Mouse (Mus musculus): Measurements from ENCODE around the gene Efna3. TPM values are rescaled to one million over a fixed set of nuclear protein-coding genes. Genes with fewer than 3 reads are reported as not detected.

The Efna3 gene
- polyA plus RNA-seq, 1 experiment: 3.7 TPM

- no peaks in the 10 kb centered on the region for H3K27me3 ChIP-seq (ENCODE audit: control insufficient read depth, insufficient read depth, low read length)
- TF ChIP-seq CTCF (IDR thresholded peaks at IDR 0.05; ENCODE audit: borderline replicate concordance, control insufficient read depth, extremely low read depth, insufficient read depth, low read length, poor library complexity): no peak
- no peak for TF ChIP-seq POLR2A (IDR thresholded peaks at IDR 0.05; ENCODE audit: control insufficient read depth, extremely low read depth, insufficient read depth, low read length, poor library complexity)
- H3K4me3 ChIP-seq (ENCODE audit: control insufficient read depth, insufficient read depth, low read length): no peak overlapping the region
- H3K4me1 ChIP-seq (replicated peaks; ENCODE audit: control insufficient read depth, insufficient read depth, low read length): peaks cover 24% of the 10 kb centered on the region
- no peak overlapping the region for H3K27ac ChIP-seq (ENCODE audit: control insufficient read depth, insufficient read depth, low read length)
- H3K36me3 ChIP-seq (ENCODE audit: control insufficient read depth, insufficient read depth, low read length): no peaks in the 10 kb centered on the region
- WGBS: 95% methylated on average over 11 of the region's 11 CpGs
- no peak for DNase-seq
These were observed 29.4 kb downstream of the Efna3 start for GRCm38 (mm10) chr3:89293247-89293918.

GRCm38 (mm10) chr3:89292303-89292702, 30.5 kb downstream of the Efna3 start:
- Histone ChIP-seq H3K4me1 (replicated peaks; ENCODE audit: control insufficient read depth, insufficient read depth, low read length) (peaks cover 18% of the 10 kb centered on the region), H3K4me3 (ENCODE audit: control insufficient read depth, insufficient read depth, low read length) (no peak overlapping the region), H3K27me3 (ENCODE audit: control insufficient read depth, insufficient read depth, low read length) (no peaks in the 10 kb centered on the region), H3K27ac (ENCODE audit: control insufficient read depth, insufficient read depth, low read length) (no peak overlapping the region), H3K36me3 (ENCODE audit: control insufficient read depth, insufficient read depth, low read length) (no peaks in the 10 kb centered on the region)
- TF ChIP-seq CTCF (IDR thresholded peaks at IDR 0.05; ENCODE audit: borderline replicate concordance, control insufficient read depth, extremely low read depth, insufficient read depth, low read length, poor library complexity) (no peak), POLR2A (IDR thresholded peaks at IDR 0.05; ENCODE audit: control insufficient read depth, extremely low read depth, insufficient read depth, low read length, poor library complexity) (no peak)
- WGBS: 6% methylated on average over 5 of the region's 5 CpGs
- peak; percentile 38 for DNase-seq

GRCm38 (mm10) chr3:89291874-89292273, 30.9 kb downstream of the Efna3 start:
- TF ChIP-seq CTCF (IDR thresholded peaks at IDR 0.05; ENCODE audit: borderline replicate concordance, control insufficient read depth, extremely low read depth, insufficient read depth, low read length, poor library complexity): no peak
- TF ChIP-seq POLR2A (IDR thresholded peaks at IDR 0.05; ENCODE audit: control insufficient read depth, extremely low read depth, insufficient read depth, low read length, poor library complexity): no peak
- Histone ChIP-seq H3K4me1 (replicated peaks; ENCODE audit: control insufficient read depth, insufficient read depth, low read length) (peaks cover 17% of the 10 kb centered on the region), H3K36me3 (ENCODE audit: control insufficient read depth, insufficient read depth, low read length) (no peaks in the 10 kb centered on the region), H3K4me3 (ENCODE audit: control insufficient read depth, insufficient read depth, low read length) (no peak overlapping the region), H3K27ac (ENCODE audit: control insufficient read depth, insufficient read depth, low read length) (no peak overlapping the region), H3K27me3 (ENCODE audit: control insufficient read depth, insufficient read depth, low read length) (no peaks in the 10 kb centered on the region)
- DNase-seq: no peak
- WGBS: 18% methylated on average over 10 of the region's 10 CpGs

- H3K4me3 ChIP-seq (ENCODE audit: control insufficient read depth, insufficient read depth, low read length): no peak overlapping the region
- TF ChIP-seq POLR2A (IDR thresholded peaks at IDR 0.05; ENCODE audit: control insufficient read depth, extremely low read depth, insufficient read depth, low read length, poor library complexity): no peak
- TF ChIP-seq CTCF (IDR thresholded peaks at IDR 0.05; ENCODE audit: borderline replicate concordance, control insufficient read depth, extremely low read depth, insufficient read depth, low read length, poor library complexity): no peak
- peaks cover 15% of the 10 kb centered on the region for H3K4me1 ChIP-seq (replicated peaks; ENCODE audit: control insufficient read depth, insufficient read depth, low read length)
- H3K27me3 ChIP-seq (ENCODE audit: control insufficient read depth, insufficient read depth, low read length): no peaks in the 10 kb centered on the region
- no peak for DNase-seq
- WGBS: 81% methylated on average over 7 of the region's 7 CpGs
- no peaks in the 10 kb centered on the region for H3K36me3 ChIP-seq (ENCODE audit: control insufficient read depth, insufficient read depth, low read length)
- no peak overlapping the region for H3K27ac ChIP-seq (ENCODE audit: control insufficient read depth, insufficient read depth, low read length)
These were observed 34.2 kb downstream of the Efna3 start for GRCm38 (mm10) chr3:89288503-89288928.

DNA sequence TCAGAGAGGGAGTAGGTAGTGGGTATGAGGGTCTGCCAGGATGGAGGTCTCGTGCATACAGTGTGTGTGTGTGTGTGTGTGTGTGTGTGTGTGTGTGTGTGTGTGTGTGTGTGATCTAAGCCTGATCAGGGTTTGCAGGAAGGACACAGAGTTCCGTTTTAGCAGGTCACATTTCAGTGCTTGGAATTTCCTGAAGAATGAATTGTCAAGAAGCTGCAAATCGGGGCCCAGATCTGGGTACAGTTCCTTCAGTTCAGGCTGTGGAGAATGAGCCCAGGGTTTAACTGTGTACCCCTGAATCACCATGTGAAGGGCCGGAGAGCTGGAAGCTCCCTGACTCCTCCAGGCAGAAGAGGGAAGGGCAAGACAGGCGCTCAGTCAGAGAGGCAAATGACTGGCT, 35.5 kb downstream of the Efna3 start:
- no peak overlapping the region for H3K27ac ChIP-seq (ENCODE audit: control insufficient read depth, insufficient read depth, low read length)
- no peak for DNase-seq
- TF ChIP-seq CTCF (IDR thresholded peaks at IDR 0.05; ENCODE audit: borderline replicate concordance, control insufficient read depth, extremely low read depth, insufficient read depth, low read length, poor library complexity): no peak
- no peak for TF ChIP-seq POLR2A (IDR thresholded peaks at IDR 0.05; ENCODE audit: control insufficient read depth, extremely low read depth, insufficient read depth, low read length, poor library complexity)
- H3K27me3 ChIP-seq (ENCODE audit: control insufficient read depth, insufficient read depth, low read length): no peaks in the 10 kb centered on the region
- WGBS: 81% methylated on average over 5 of the region's 5 CpGs
- peaks cover 7% of the 10 kb centered on the region for H3K4me1 ChIP-seq (replicated peaks; ENCODE audit: control insufficient read depth, insufficient read depth, low read length)
- no peaks in the 10 kb centered on the region for H3K36me3 ChIP-seq (ENCODE audit: control insufficient read depth, insufficient read depth, low read length)
- H3K4me3 ChIP-seq (ENCODE audit: control insufficient read depth, insufficient read depth, low read length): no peak overlapping the region

DNA sequence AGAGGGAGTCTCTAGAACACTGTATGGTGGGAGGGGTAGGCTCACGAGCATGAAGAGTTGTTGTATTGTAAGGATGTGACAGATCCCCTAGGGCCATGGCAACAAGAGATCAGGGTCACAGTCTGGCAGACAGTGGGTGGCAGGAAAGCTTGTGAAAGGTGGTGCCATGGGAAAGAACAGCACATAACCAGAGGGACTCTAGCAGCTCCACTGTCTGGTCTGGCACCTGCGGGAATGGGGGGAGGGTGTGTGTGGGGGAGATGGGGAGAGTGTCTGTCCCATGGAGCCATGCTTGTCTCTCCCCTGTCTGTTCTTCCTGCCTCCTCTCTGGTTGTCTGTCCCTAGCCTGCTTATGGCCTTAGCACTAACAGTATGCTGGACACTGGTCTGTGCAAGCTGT, 37.2 kb downstream of the Efna3 start:
- Histone ChIP-seq H3K27ac (ENCODE audit: control insufficient read depth, insufficient read depth, low read length) (no peak overlapping the region), H3K27me3 (ENCODE audit: control insufficient read depth, insufficient read depth, low read length) (peaks cover 13% of the 10 kb centered on the region), H3K4me1 (replicated peaks; ENCODE audit: control insufficient read depth, insufficient read depth, low read length) (peaks cover 9% of the 10 kb centered on the region), H3K36me3 (ENCODE audit: control insufficient read depth, insufficient read depth, low read length) (no peaks in the 10 kb centered on the region), H3K4me3 (ENCODE audit: control insufficient read depth, insufficient read depth, low read length) (no peak overlapping the region)
- 71% methylated on average over 2 of the region's 2 CpGs for WGBS
- TF ChIP-seq POLR2A (IDR thresholded peaks at IDR 0.05; ENCODE audit: control insufficient read depth, extremely low read depth, insufficient read depth, low read length, poor library complexity) (no peak), CTCF (IDR thresholded peaks at IDR 0.05; ENCODE audit: borderline replicate concordance, control insufficient read depth, extremely low read depth, insufficient read depth, low read length, poor library complexity) (no peak)
- no peak for DNase-seq

All from thymus, adult 2 months (tissue).